ENCODE assay signal across 8 mouse cellular contexts in genomic region chr2:79428569-79429104, GRCm38 (mm10). TPM values are rescaled to one million over a fixed set of nuclear protein-coding genes. Genes with fewer than 3 reads are reported as not detected.
DNase-seq lines count a peak whose midpoint lies in the region; ATAC-seq and TF ChIP-seq lines count a peak whose summit lies in the region.

No protein-coding gene starts in this region.

- H3K9me3 ChIP-seq in kidney, embryonic 15.5 days (replicated peaks), result no peaks in the 10 kb centered on the region

- WGBS in kidney, embryonic 15.5 days, result under 1% methylated on average over 35 of the region's 35 CpGs

- peak; percentile 70 for ATAC-seq in kidney, embryonic 15.5 days (replicated peaks; ENCODE audit: low FRiP score)

- H3K36me3 ChIP-seq in kidney, embryonic 15.5 days, result no peaks in the 10 kb centered on the region

- no peak for DNase-seq in layer of hippocampus, adult 2 months (ENCODE audit: low spot score in 2 of 2)
- DNase-seq in layer of hippocampus, adult 11-12 months (ENCODE audit: low spot score), result no peak
- DNase-seq in cerebellum, postnatal 14 days, result peak; percentile 59 to 60
- peak; percentile 51 to 57 for DNase-seq in heart, adult 18-20 months
- peak; percentile 21 for DNase-seq in lung, postnatal 36 days
- DNase-seq in right cerebral cortex, postnatal 4 days, result peak; percentile 7
- DNase-seq in ovary, postnatal 14 days (ENCODE audit: low spot score), result no peak

- peaks cover 29% of the 10 kb centered on the region for H3K27me3 ChIP-seq in kidney, embryonic 15.5 days

- H3K4me3 ChIP-seq in layer of hippocampus, adult 2 months, result peak overlapping the region; percentile 56
- peak overlapping the region; percentile 53 for H3K4me3 ChIP-seq in kidney, embryonic 15.5 days (replicated peaks)

- TF ChIP-seq CTCF in layer of hippocampus, adult 2 months (conservative IDR thresholded peaks at IDR 0.05), result no peak

- peaks cover 18% of the 10 kb centered on the region for H3K4me1 ChIP-seq in kidney, embryonic 15.5 days

- H3K27ac ChIP-seq in layer of hippocampus, adult 2 months, result peak overlapping the region; percentile 65
- H3K27ac ChIP-seq in kidney, embryonic 15.5 days, result no peak overlapping the region

- peak overlapping the region; percentile 37 for H3K9ac ChIP-seq in kidney, embryonic 15.5 days

- peak overlapping the region; percentile 97 for H3K4me2 ChIP-seq in kidney, embryonic 15.5 days

RNA-seq across cellular contexts. Expression of gene Neurod1, which starts 27.9 kb away (rescaled TPM):
- total RNA-seq in layer of hippocampus, adult 2 months (2021), result 10 to 100 TPM; 32.7 to 33.1 TPM
- not detected for total RNA-seq in heart, adult 18-20 months (2021)
- polyA plus RNA-seq in kidney, embryonic 15.5 days (2015; fragmentation: Nextera tagmentation; extraction: Ambion mirVana), result 0.05 TPM in 1 of 2 replicates, not detected in the other

RNA-seq across cellular contexts. Expression of gene Cerkl, which starts 27.9 kb away (rescaled TPM):
- 10 to 100 TPM in 1 of 2 experiments, 1 to 10 TPM in 1; 7.0 to 10.4 TPM for total RNA-seq in layer of hippocampus, adult 2 months (2021)
- under 1 TPM; 0.67 to 0.87 TPM for total RNA-seq in heart, adult 18-20 months (2021)
- polyA plus RNA-seq in kidney, embryonic 15.5 days (2015; fragmentation: Nextera tagmentation; extraction: Ambion mirVana), result 1.5 and 2.3 TPM in 2 replicates

Comparison
In these comparisons a context has a peak if more than half of its experiments do, and no peak if none do; other contexts are left out.
1. DNase-seq: peak in cerebellum, postnatal 14 days (2 of 2), heart, adult 18-20 months (2 of 2), lung, postnatal 36 days (single experiment) and right cerebral cortex, postnatal 4 days (single experiment); none in layer of hippocampus, adult 2 months (0 of 2), layer of hippocampus, adult 11-12 months (single experiment) and ovary, postnatal 14 days (single experiment).
2. RNA of gene Neurod1, which starts 27.9 kb away (total RNA-seq): 32.7 to 33.1 TPM in layer of hippocampus, adult 2 months; not detected in heart, adult 18-20 months; every median in the first group is over 10 times any median in the second.
3. RNA of gene Cerkl, which starts 27.9 kb away (total RNA-seq): 7.0 to 10.4 TPM in layer of hippocampus, adult 2 months; 0.67 to 0.87 TPM in heart, adult 18-20 months; every median in the first group is over 4 times any median in the second.